Mouse (Mus musculus) G1E (cell line): ENCODE measurements around the gene Ap2a1.

Experiments used
- CTCF ChIP-seq: IDR thresholded peaks from 2 replicates; pipeline ENCODE4 v1.5.1; 2012; ENCODE audit warnings: low read depth, low read length, inconsistent platforms, mixed read lengths
- GATA1 ChIP-seq: IDR thresholded peaks from 2 replicates; pipeline ENCODE4 v1.6.1; 2012; ENCODE audit warnings: borderline replicate concordance, low read length, inconsistent platforms, mixed read lengths
- POLR2AphosphoS5 ChIP-seq: IDR thresholded peaks from 2 replicates; pipeline ENCODE4 v1.6.1; 2012; ENCODE audit warnings: low read depth, low read length, inconsistent platforms; ENCODE audit not compliant: insufficient replicate concordance
- TAL1 ChIP-seq: conservative IDR thresholded peaks from 2 replicates; pipeline ENCODE4 v1.6.1; 2012; ENCODE audit warnings: low read depth, low read length, inconsistent platforms, mixed read lengths

- TF ChIP-seq CTCF (no peak), TAL1 (no peak), POLR2AphosphoS5 (no peak), GATA1 (no peak)
These were observed 69.4 kb downstream of the Ap2a1 start for GRCm38 (mm10) chr7:44859896-44860295.
